Mouse (Mus musculus): ENCODE results near the gene Dmgdh. TPM values are rescaled to one million over a fixed set of nuclear protein-coding genes. Genes with fewer than 3 reads are reported as not detected.

Gene Dmgdh
- polyA plus RNA-seq (2014; fragmentation: Nextera tagmentation; extraction: Ambion mirVana) = 0.10 TPM in 1 of 2 replicates, not detected in the other

GRCm38 (mm10) chr13:93674131-93674561, at the start of gene Dmgdh, which contains the start of gene Bhmt2:
Gene Dmgdh (plus strand): TSS chr13:93674433.
Gene Bhmt2 (minus strand): TSS chr13:93674302.
- H3K4me3 ChIP-seq (ENCODE audit: low read depth, low read length) = no peak within 1 kb of the TSS
- no peak within 1 kb of the TSS for H3K9ac ChIP-seq (ENCODE audit: low read length)
- ATAC-seq = no peak
- no peak within 1 kb of the TSS for H3K27ac ChIP-seq (ENCODE audit: low read depth, low read length)
- H3K4me2 ChIP-seq (ENCODE audit: low read length) = no peak within 1 kb of the TSS
- no peak for DNase-seq (ENCODE audit: low spot score)
- no peaks in the 10 kb centered on the region for H3K36me3 ChIP-seq (ENCODE audit: control insufficient read depth, insufficient read depth, low read length)
- H3K4me1 ChIP-seq (ENCODE audit: control insufficient read depth, insufficient read depth, low read length) = no peaks in the 10 kb centered on the region
- H3K27me3 ChIP-seq (replicated peaks; ENCODE audit: control insufficient read depth, insufficient read depth, low read length) = 0 out of 2 replicates have a peak, but pooled peaks cover 9% of the 10 kb centered on the region
- WGBS = 10% methylated on average over 27 of the region's 31 CpGs
- no peaks in the 10 kb centered on the region for H3K9me3 ChIP-seq (replicated peaks; ENCODE audit: control insufficient read depth, low read length)

DNA sequence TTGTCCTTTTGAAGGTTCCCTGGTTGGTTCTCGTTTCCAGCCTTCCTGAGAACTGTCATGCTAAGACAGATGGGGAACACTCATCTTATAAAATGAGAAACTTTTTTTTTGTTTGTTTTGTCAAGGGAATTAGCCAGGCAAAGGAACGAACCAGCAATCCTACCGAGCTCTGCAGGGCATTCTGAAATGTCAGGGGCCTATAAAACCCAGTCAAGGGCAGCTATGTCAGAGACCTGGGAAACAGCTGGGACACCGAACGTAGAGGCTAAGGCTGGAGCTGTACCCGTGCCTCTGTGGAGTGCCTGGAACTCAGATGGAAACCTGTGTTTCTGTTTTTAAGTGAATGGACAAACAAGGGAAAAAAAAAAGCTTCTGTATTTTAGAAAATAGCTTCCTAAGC, 45.4 kb upstream of the Dmgdh start:
- Histone ChIP-seq H3K4me3 (ENCODE audit: low read depth, low read length) (no peak overlapping the region), H3K9ac (ENCODE audit: low read length) (no peak overlapping the region), H3K4me1 (ENCODE audit: control insufficient read depth, insufficient read depth, low read length) (no peaks in the 10 kb centered on the region), H3K9me3 (replicated peaks; ENCODE audit: control insufficient read depth, low read length) (no peaks in the 10 kb centered on the region), H3K4me2 (ENCODE audit: low read length) (no peak overlapping the region), H3K27me3 (replicated peaks; ENCODE audit: control insufficient read depth, insufficient read depth, low read length) (no peaks in the 10 kb centered on the region), H3K27ac (ENCODE audit: low read depth, low read length) (no peak overlapping the region), H3K36me3 (ENCODE audit: control insufficient read depth, insufficient read depth, low read length) (no peaks in the 10 kb centered on the region)
- no peak for DNase-seq (ENCODE audit: low spot score)
- no peak for ATAC-seq
- WGBS = 17% methylated on average over 6 of the region's 6 CpGs

- Histone ChIP-seq H3K9me3 (replicated peaks; ENCODE audit: control insufficient read depth, low read length) (no peaks in the 10 kb centered on the region), H3K4me1 (ENCODE audit: control insufficient read depth, insufficient read depth, low read length) (no peaks in the 10 kb centered on the region), H3K27me3 (replicated peaks; ENCODE audit: control insufficient read depth, insufficient read depth, low read length) (no peaks in the 10 kb centered on the region), H3K4me2 (ENCODE audit: low read length) (no peak overlapping the region), H3K36me3 (ENCODE audit: control insufficient read depth, insufficient read depth, low read length) (no peaks in the 10 kb centered on the region), H3K9ac (ENCODE audit: low read length) (no peak overlapping the region), H3K27ac (ENCODE audit: low read depth, low read length) (no peak overlapping the region), H3K4me3 (ENCODE audit: low read depth, low read length) (no peak overlapping the region)
- peak; percentile 32 for DNase-seq (ENCODE audit: low spot score)
- 84% methylated on average over 10 of the region's 10 CpGs for WGBS
- ATAC-seq = no peak
Measured at GRCm38 (mm10) chr13:93630941-93631705, 43.1 kb upstream of the Dmgdh start.

DNA sequence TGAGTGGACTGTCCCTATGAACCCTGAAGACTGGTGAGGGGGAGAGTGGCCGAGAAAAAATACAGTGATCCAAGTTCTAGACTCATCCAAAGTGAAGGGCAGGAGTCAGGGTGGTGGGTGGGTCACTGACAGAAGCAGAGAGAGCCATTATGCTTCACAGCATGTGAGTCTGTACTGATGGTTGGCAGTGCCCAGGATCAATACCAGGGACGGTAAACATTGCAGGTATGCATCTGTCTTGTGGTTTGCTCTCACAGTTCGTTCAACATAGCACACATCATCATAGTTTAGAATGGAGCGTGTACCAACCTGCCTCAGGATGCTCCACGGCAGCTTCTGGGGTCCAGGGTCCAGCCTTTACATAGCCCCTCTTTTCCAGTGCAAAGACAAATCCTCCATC, 41.3 kb upstream of the Dmgdh start:
- DNase-seq (ENCODE audit: low spot score) (no peak), ATAC-seq (no peak)
- Histone ChIP-seq H3K4me1 (ENCODE audit: control insufficient read depth, insufficient read depth, low read length) (no peaks in the 10 kb centered on the region), H3K4me3 (ENCODE audit: low read depth, low read length) (no peak overlapping the region), H3K4me2 (ENCODE audit: low read length) (no peak overlapping the region), H3K36me3 (ENCODE audit: control insufficient read depth, insufficient read depth, low read length) (no peaks in the 10 kb centered on the region), H3K27ac (ENCODE audit: low read depth, low read length) (no peak overlapping the region), H3K27me3 (replicated peaks; ENCODE audit: control insufficient read depth, insufficient read depth, low read length) (no peaks in the 10 kb centered on the region), H3K9me3 (replicated peaks; ENCODE audit: control insufficient read depth, low read length) (no peaks in the 10 kb centered on the region), H3K9ac (ENCODE audit: low read length) (no peak overlapping the region)
- WGBS = 84% methylated on average over 5 of the region's 5 CpGs

DNA sequence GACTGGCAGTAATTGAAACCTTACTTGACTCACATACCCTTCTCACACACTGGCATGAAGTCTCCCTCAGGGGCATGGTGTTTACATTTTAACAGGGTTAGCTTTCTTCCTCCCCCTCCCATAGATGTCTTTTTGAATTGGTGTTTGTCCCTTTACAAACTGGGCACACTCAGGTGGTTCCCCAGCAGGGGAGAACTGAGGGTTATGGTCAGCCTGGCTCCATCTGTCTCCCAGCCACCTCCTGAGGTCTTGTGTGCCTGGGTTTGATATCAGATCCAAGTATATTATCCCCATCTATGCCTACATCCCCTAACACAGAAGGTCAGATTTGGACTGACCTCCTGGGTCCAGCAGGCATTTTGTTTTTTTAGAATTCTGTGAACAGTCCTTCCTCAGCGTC, 37.7 kb upstream of the Dmgdh start:
- Histone ChIP-seq H3K9ac (ENCODE audit: low read length) (no peak overlapping the region), H3K27ac (ENCODE audit: low read depth, low read length) (no peak overlapping the region), H3K27me3 (replicated peaks; ENCODE audit: control insufficient read depth, insufficient read depth, low read length) (no peaks in the 10 kb centered on the region), H3K4me3 (ENCODE audit: low read depth, low read length) (no peak overlapping the region), H3K4me2 (ENCODE audit: low read length) (no peak overlapping the region), H3K36me3 (ENCODE audit: control insufficient read depth, insufficient read depth, low read length) (no peaks in the 10 kb centered on the region), H3K9me3 (replicated peaks; ENCODE audit: control insufficient read depth, low read length) (no peaks in the 10 kb centered on the region), H3K4me1 (ENCODE audit: control insufficient read depth, insufficient read depth, low read length) (no peaks in the 10 kb centered on the region)
- WGBS = 76% methylated on average over 1 of the region's 1 CpGs
- DNase-seq (ENCODE audit: low spot score) = no peak
- ATAC-seq = no peak

- H3K9me3 ChIP-seq (replicated peaks; ENCODE audit: control insufficient read depth, low read length) = no peaks in the 10 kb centered on the region
- no peaks in the 10 kb centered on the region for H3K36me3 ChIP-seq (ENCODE audit: control insufficient read depth, insufficient read depth, low read length)
- no peak within 1 kb of the TSS for H3K27ac ChIP-seq (ENCODE audit: low read depth, low read length)
- no peak within 1 kb of the TSS for H3K4me2 ChIP-seq (ENCODE audit: low read length)
- no peak for ATAC-seq
- H3K9ac ChIP-seq (ENCODE audit: low read length) = no peak within 1 kb of the TSS
- WGBS = 76% methylated on average over 19 of the region's 19 CpGs
- H3K4me3 ChIP-seq (ENCODE audit: low read depth, low read length) = no peak within 1 kb of the TSS
- no peak for DNase-seq (ENCODE audit: low spot score)
- no peaks in the 10 kb centered on the region for H3K27me3 ChIP-seq (replicated peaks; ENCODE audit: control insufficient read depth, insufficient read depth, low read length)
- H3K4me1 ChIP-seq (ENCODE audit: control insufficient read depth, insufficient read depth, low read length) = no peaks in the 10 kb centered on the region
Measured at GRCm38 (mm10) chr13:93637282-93638245, 36.7 kb upstream of the Dmgdh start, which contains the start of gene Bhmt. Gene Bhmt (minus strand): TSS chr13:93637961.

DNA sequence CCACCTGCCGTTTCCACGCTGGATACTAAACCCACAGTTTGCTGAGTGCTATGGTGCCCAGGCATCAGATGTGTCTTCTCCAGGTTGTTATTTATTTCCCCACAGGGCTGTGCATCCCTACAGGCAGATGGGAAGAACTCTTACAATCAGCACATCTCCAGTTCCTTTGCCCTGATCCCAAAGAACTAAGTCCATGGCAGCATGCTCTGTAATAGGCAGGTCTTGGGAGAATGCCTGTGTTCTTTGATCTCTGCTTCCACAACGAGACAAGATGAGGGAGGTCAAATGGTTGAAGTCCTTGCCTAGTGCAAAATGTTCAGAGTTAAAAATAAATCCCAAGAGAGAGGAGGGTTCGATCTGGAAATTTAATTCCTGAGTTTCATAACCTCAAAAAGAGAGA, 34.6 kb upstream of the Dmgdh start:
- DNase-seq (ENCODE audit: low spot score) = no peak
- no peak for ATAC-seq
- H3K4me2 ChIP-seq (ENCODE audit: low read length) = no peak overlapping the region
- H3K36me3 ChIP-seq (ENCODE audit: control insufficient read depth, insufficient read depth, low read length) = no peaks in the 10 kb centered on the region
- no peaks in the 10 kb centered on the region for H3K4me1 ChIP-seq (ENCODE audit: control insufficient read depth, insufficient read depth, low read length)
- H3K9ac ChIP-seq (ENCODE audit: low read length) = no peak overlapping the region
- 74% methylated on average over 4 of the region's 4 CpGs for WGBS
- H3K4me3 ChIP-seq (ENCODE audit: low read depth, low read length) = no peak overlapping the region
- H3K27ac ChIP-seq (ENCODE audit: low read depth, low read length) = no peak overlapping the region
- H3K9me3 ChIP-seq (replicated peaks; ENCODE audit: control insufficient read depth, low read length) = no peaks in the 10 kb centered on the region
- no peaks in the 10 kb centered on the region for H3K27me3 ChIP-seq (replicated peaks; ENCODE audit: control insufficient read depth, insufficient read depth, low read length)

DNA sequence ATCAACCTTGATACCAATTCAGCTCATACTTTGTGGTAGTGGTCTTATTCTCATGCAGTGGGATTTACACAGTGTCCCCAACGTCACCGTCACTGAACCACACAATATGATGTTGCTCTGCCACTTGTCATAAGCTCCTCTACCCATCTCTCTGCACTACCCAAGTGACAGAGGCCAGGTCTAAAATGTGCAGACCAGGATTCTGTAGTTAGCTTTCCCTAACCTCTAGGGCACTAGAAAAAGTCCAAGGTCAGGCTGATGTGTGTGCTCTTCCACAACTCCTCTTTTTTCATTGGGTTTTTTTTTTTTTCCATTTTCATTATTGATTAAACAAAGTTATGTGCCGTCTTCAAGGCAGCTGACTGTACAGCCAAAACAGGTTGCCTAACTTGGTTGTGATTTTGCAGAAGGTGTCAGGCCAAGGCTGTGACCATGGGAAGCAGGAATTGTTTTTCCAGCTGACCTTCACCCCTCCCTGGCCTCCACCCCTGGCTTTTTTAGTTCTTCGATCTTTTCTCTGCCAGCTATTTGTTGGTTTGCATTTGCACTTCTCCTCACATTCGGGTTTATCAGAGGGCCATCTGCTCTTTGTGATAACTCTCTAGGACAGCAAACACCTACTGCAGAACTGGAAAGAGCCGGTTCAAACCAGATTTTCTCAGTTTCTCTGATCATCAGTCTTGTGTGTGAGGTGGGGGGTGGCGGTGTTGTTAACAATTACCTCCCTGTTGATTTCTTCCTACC, 25.7 kb upstream of the Dmgdh start:
- no peaks in the 10 kb centered on the region for H3K27me3 ChIP-seq (replicated peaks; ENCODE audit: control insufficient read depth, insufficient read depth, low read length)

More for the DNA sequence above, 25.7 kb upstream of the Dmgdh start:
- H3K4me3 ChIP-seq (ENCODE audit: low read depth, low read length) = no peak overlapping the region
- H3K4me2 ChIP-seq (ENCODE audit: low read length) = no peak overlapping the region
- no peak overlapping the region for H3K27ac ChIP-seq (ENCODE audit: low read depth, low read length)
- no peaks in the 10 kb centered on the region for H3K9me3 ChIP-seq (replicated peaks; ENCODE audit: control insufficient read depth, low read length)
- DNase-seq (ENCODE audit: low spot score) = no peak
- no peak overlapping the region for H3K9ac ChIP-seq (ENCODE audit: low read length)
- H3K36me3 ChIP-seq (ENCODE audit: control insufficient read depth, insufficient read depth, low read length) = no peaks in the 10 kb centered on the region
- H3K4me1 ChIP-seq (ENCODE audit: control insufficient read depth, insufficient read depth, low read length) = no peaks in the 10 kb centered on the region
- 90% methylated on average over 7 of the region's 7 CpGs for WGBS
- ATAC-seq = no peak
